In genomic region chr6:122686709-122687108, GRCm38 (mm10) we compare ENCODE assay signal across 26 mouse cellular contexts. TPM values are rescaled to one million over a fixed set of nuclear protein-coding genes. Genes with fewer than 3 reads are reported as not detected.
"Had no signal": no experiment of that assay in that cellular context is flagged by ENCODE, and none has a peak within 500 bp of the region (broad histone marks: within the 10 kb centered on the region; RNA-seq: fewer than 3 reads in every experiment).

No protein-coding gene starts in this region.

- H3K27ac ChIP-seq: gastrocnemius, adult 2 months; heart, embryonic 10.5 days; hindbrain, embryonic 10.5 days; hindbrain, embryonic 12.5 days; hindbrain, embryonic 14.5 days; intestine, embryonic 15.5 days; layer of hippocampus, adult 2 months; limb, embryonic 13.5 days; limb, embryonic 15.5 days; liver, embryonic 12.5 days; liver, embryonic 14.5 days had no signal

- H3K4me3 ChIP-seq: gastrocnemius, adult 2 months; heart, embryonic 10.5 days; heart, embryonic 12.5 days; hindbrain, embryonic 10.5 days; hindbrain, embryonic 12.5 days; intestine, embryonic 15.5 days; layer of hippocampus, adult 2 months; limb, embryonic 13.5 days; limb, embryonic 15.5 days; liver, embryonic 12.5 days had no signal

- H3K27me3 ChIP-seq: heart, embryonic 12.5 days; hindbrain, embryonic 12.5 days; intestine, embryonic 15.5 days; limb, embryonic 13.5 days; limb, embryonic 15.5 days; liver, embryonic 12.5 days had no signal

- H3K9me3 ChIP-seq: heart, embryonic 10.5 days; heart, embryonic 12.5 days; hindbrain, embryonic 10.5 days; hindbrain, embryonic 12.5 days; intestine, embryonic 15.5 days; limb, embryonic 13.5 days; limb, embryonic 15.5 days; liver, embryonic 12.5 days had no signal

- H3K36me3 ChIP-seq: heart, embryonic 10.5 days; heart, embryonic 12.5 days; hindbrain, embryonic 10.5 days; hindbrain, embryonic 12.5 days; intestine, embryonic 15.5 days; limb, embryonic 13.5 days; limb, embryonic 15.5 days; liver, embryonic 12.5 days had no signal

- H3K4me1 ChIP-seq: heart, embryonic 10.5 days; heart, embryonic 12.5 days; hindbrain, embryonic 10.5 days; hindbrain, embryonic 12.5 days; intestine, embryonic 15.5 days; limb, embryonic 13.5 days; limb, embryonic 15.5 days; liver, embryonic 12.5 days had no signal

- H3K9ac ChIP-seq: heart, embryonic 12.5 days; hindbrain, embryonic 12.5 days; hindbrain, embryonic 14.5 days; intestine, embryonic 15.5 days; limb, embryonic 13.5 days; limb, embryonic 15.5 days; liver, embryonic 12.5 days; liver, embryonic 14.5 days had no signal

- DNase-seq: gastrocnemius, adult 2 months; gastrocnemius, postnatal 10 days; gastrocnemius, postnatal 25 days; heart, adult 18-20 months; heart, postnatal 10 days; heart, postnatal 4 days; kidney, adult 18-20 months; kidney, adult 8-10 months; kidney, postnatal 10 days; kidney, postnatal 25 days; kidney, postnatal 4 days; left cerebral cortex, postnatal 4 days had no signal

RNA-seq across cellular contexts. Expression of gene Nanog, which starts 20.6 kb away (rescaled TPM):
- polyA plus RNA-seq: kidney, embryonic 14.5 days; liver, adult 2 months; liver, embryonic 12.5 days; liver, embryonic 16.5 days had no signal
